Mouse (Mus musculus) lung, embryonic 16.5 days (tissue): ENCODE measurements around the gene Slc5a10. TPM values are rescaled to one million over a fixed set of nuclear protein-coding genes. Genes with fewer than 3 reads are reported as not detected.

ENCODE experiments used
- ATAC-seq: fragments of 200-750 bp; cut with Nextera tagmentation; 2 replicates; pipeline ENCODE4 v1.8.0; 2017; ENCODE audit warnings: low read depth, mild to moderate bottlenecking, moderate library complexity
- H3K27ac ChIP-seq: fragments of 300-500 bp; sonication (generic); 2 replicates; pipeline ENCODE4 v1.5.1; 2014; ENCODE audit warnings: mild to moderate bottlenecking, control low read depth, low read length
- H3K27me3 ChIP-seq: fragments of 300-500 bp; sonication (generic); 2 replicates; pipeline ENCODE4 v1.6.1; 2014; ENCODE audit warnings: low read depth, low read length, mixed read lengths; ENCODE audit not compliant: control insufficient read depth, insufficient read depth
- H3K36me3 ChIP-seq: fragments of 300-500 bp; sonication (generic); 2 replicates; pipeline ENCODE4 v1.6.1; 2014; ENCODE audit warnings: low read length; ENCODE audit not compliant: control insufficient read depth, insufficient read depth
- H3K4me1 ChIP-seq: fragments of 300-500 bp; sonication (generic); replicated peaks from 2 replicates; pipeline ENCODE4 v1.6.1; 2014; ENCODE audit warnings: low read length, mixed read lengths; ENCODE audit not compliant: control insufficient read depth, insufficient read depth
- H3K4me2 ChIP-seq: fragments of 300-500 bp; sonication (generic); 2 replicates; pipeline ENCODE4 v1.6.1; 2014; ENCODE audit warnings: low read depth, low read length, control low read depth
- H3K4me3 ChIP-seq: fragments of 300-500 bp; sonication (generic); 2 replicates; pipeline ENCODE4 v1.5.1; 2014; ENCODE audit warnings: mild to moderate bottlenecking, low read length, control low read depth
- H3K9ac ChIP-seq: fragments of 300-500 bp; sonication (generic); 2 replicates; pipeline ENCODE4 v1.6.1; 2014; ENCODE audit warnings: low read length, control low read depth
- H3K9me3 ChIP-seq: fragments of 300-500 bp; sonication (generic); 2 replicates; pipeline ENCODE4 v1.6.1; 2016; ENCODE audit warnings: low read length; ENCODE audit not compliant: control insufficient read depth
- WGBS: fragments of 180-500 bp; shearing (Covaris S2); extraction: QIAGEN DNeasy Blood & Tissue Kit; methylation state at CpG from one replicate; pipeline ENCODE4 v1.1.7; 2014; 5-methylcytosine and 5-hydroxymethylcytosine counted together
- polyA plus RNA-seq: library from polyadenylated mRNA; unstranded; fragments of >200 nt; fragmentation: Nextera tagmentation; extraction: Ambion mirVana; gene quantifications from 2 replicates; pipeline ENCODE4 v1.2.1, GENCODE M21; 2015

The Slc5a10 gene
- polyA plus RNA-seq, 1 experiment from 2014 or later = 0.08 TPM

- H3K4me1 ChIP-seq = peaks cover 3% of the 10 kb centered on the region; the same call in 1 of the 2 replicates
- 89% methylated on average over 5 of the region's 5 CpGs for WGBS
- no peak overlapping the region for H3K27ac ChIP-seq
- no peak for ATAC-seq
- no peaks in the 10 kb centered on the region for H3K36me3 ChIP-seq
- no peaks in the 10 kb centered on the region for H3K27me3 ChIP-seq
- H3K4me3 ChIP-seq = no peak overlapping the region
- H3K9me3 ChIP-seq = no peaks in the 10 kb centered on the region
- H3K4me2 ChIP-seq = no peak overlapping the region
- no peak overlapping the region for H3K9ac ChIP-seq
Observed at GRCm38 (mm10) chr11:61649163-61649580, 71.5 kb downstream of the Slc5a10 start.

GRCm38 (mm10) chr11:61648749-61649115 is 71.9 kb downstream of the Slc5a10 start:
- Histone ChIP-seq H3K4me2 (no peak overlapping the region), H3K36me3 (no peaks in the 10 kb centered on the region), H3K9ac (no peak overlapping the region), H3K4me3 (no peak overlapping the region), H3K4me1 (peaks cover 6% of the 10 kb centered on the region; the same call in 1 of the 2 replicates), H3K27ac (no peak overlapping the region), H3K27me3 (no peaks in the 10 kb centered on the region), H3K9me3 (no peaks in the 10 kb centered on the region)
- no peak for ATAC-seq
- WGBS = 73% methylated on average over 7 of the region's 7 CpGs

DNA sequence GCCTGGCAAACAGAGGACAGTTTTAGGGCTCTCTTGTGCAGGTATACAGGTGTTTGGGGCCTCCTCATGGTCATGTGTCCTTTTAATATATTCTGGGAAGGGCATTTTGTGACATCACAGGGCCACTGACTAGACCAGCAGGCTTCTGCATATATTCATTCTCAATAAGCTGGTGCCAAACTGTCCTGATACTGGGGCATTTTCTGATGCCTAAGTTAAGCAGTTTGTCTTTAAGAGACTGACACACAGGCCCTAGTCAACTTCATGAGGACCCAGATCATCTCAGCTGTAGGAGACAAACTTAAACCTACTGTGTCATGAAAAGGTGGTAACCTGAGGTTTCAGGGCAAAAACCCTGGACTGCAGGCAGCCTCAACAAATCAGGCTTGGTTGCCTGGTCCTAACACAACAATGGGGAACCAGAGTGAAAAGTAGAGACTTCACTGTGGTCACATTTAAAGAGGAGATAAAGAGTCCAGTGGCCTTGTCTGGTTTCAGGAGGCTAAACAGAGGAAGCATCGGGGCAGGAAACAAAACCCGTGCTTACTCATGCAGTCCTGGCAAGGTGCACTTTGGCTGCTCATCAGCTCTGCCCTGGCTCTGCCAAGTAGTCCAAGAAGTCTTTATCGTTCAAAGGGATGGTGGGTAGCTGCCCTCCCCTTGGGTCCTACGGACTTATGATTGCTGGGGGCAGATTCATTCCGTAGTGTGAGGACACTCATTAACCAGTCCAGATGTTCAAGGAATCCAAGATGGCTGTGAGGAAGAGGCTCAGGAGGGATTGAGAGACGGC is 72.5 kb downstream of the Slc5a10 start:
- peaks cover 8% of the 10 kb centered on the region; the same call in 1 of the 2 replicates for H3K4me1 ChIP-seq
- no peak overlapping the region for H3K4me2 ChIP-seq
- WGBS = 64% methylated on average over 6 of the region's 6 CpGs
- no peaks in the 10 kb centered on the region for H3K27me3 ChIP-seq
- no peak overlapping the region for H3K4me3 ChIP-seq
- no peak overlapping the region for H3K27ac ChIP-seq
- no peaks in the 10 kb centered on the region for H3K9me3 ChIP-seq
- H3K36me3 ChIP-seq = no peaks in the 10 kb centered on the region
- no peak overlapping the region for H3K9ac ChIP-seq
- no peak for ATAC-seq

- no peaks in the 10 kb centered on the region for H3K36me3 ChIP-seq
- H3K4me3 ChIP-seq = no peak overlapping the region
- H3K9me3 ChIP-seq = no peaks in the 10 kb centered on the region
- H3K9ac ChIP-seq = no peak overlapping the region
- H3K27ac ChIP-seq = no peak overlapping the region
- H3K4me2 ChIP-seq = no peak overlapping the region
- no peak for ATAC-seq
- no peaks in the 10 kb centered on the region for H3K27me3 ChIP-seq
- peaks cover 8% of the 10 kb centered on the region; the same call in 1 of the 2 replicates for H3K4me1 ChIP-seq
- WGBS = 66% methylated on average over 10 of the region's 10 CpGs
Observed at GRCm38 (mm10) chr11:61647110-61647910, 73.3 kb downstream of the Slc5a10 start.

DNA sequence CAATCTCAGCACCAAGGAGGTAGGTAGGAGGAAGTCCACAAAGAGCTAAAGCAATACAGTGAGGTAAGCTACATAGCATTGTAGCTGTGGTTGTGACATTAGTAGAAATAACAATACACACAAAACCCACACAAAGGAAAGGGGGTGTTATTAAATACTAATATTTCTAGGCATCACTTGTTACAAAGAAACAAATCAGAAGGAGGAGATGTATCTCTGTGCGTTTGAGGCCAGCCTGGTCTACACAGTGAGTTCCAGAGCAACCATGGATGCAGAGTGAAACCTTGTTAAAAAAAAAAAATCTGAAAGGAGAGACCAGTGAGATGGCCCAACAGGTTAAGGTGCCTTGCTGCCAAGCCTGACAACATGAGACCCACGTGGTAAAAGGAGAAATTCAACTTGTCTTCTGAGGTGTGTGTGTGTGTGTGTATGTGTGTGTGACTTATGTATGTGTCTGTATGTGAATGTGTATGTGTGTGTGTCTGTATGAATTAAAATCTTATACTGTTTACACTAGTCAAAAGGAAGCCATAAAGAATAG is 74.1 kb downstream of the Slc5a10 start:
- H3K27ac ChIP-seq = no peak overlapping the region
- no peak overlapping the region for H3K4me3 ChIP-seq
- H3K36me3 ChIP-seq = no peaks in the 10 kb centered on the region
- H3K4me1 ChIP-seq = peaks cover 8% of the 10 kb centered on the region; the same call in 1 of the 2 replicates
- no peaks in the 10 kb centered on the region for H3K27me3 ChIP-seq
- H3K9ac ChIP-seq = no peak overlapping the region
- no peaks in the 10 kb centered on the region for H3K9me3 ChIP-seq
- ATAC-seq = no peak
- no peak overlapping the region for H3K4me2 ChIP-seq
- 54% methylated on average over 2 of the region's 2 CpGs for WGBS

- no peaks in the 10 kb centered on the region for H3K27me3 ChIP-seq
- H3K27ac ChIP-seq = no peak overlapping the region
- no peak for ATAC-seq
- H3K4me3 ChIP-seq = no peak overlapping the region
- H3K9me3 ChIP-seq = no peaks in the 10 kb centered on the region
- H3K4me2 ChIP-seq = no peak overlapping the region
- no peak overlapping the region for H3K9ac ChIP-seq
- H3K36me3 ChIP-seq = no peaks in the 10 kb centered on the region
- H3K4me1 ChIP-seq = peaks cover 8% of the 10 kb centered on the region; the same call in 1 of the 2 replicates
- WGBS = 53% methylated on average over 5 of the region's 5 CpGs
Observed at GRCm38 (mm10) chr11:61645357-61645857, 75.2 kb downstream of the Slc5a10 start.

DNA sequence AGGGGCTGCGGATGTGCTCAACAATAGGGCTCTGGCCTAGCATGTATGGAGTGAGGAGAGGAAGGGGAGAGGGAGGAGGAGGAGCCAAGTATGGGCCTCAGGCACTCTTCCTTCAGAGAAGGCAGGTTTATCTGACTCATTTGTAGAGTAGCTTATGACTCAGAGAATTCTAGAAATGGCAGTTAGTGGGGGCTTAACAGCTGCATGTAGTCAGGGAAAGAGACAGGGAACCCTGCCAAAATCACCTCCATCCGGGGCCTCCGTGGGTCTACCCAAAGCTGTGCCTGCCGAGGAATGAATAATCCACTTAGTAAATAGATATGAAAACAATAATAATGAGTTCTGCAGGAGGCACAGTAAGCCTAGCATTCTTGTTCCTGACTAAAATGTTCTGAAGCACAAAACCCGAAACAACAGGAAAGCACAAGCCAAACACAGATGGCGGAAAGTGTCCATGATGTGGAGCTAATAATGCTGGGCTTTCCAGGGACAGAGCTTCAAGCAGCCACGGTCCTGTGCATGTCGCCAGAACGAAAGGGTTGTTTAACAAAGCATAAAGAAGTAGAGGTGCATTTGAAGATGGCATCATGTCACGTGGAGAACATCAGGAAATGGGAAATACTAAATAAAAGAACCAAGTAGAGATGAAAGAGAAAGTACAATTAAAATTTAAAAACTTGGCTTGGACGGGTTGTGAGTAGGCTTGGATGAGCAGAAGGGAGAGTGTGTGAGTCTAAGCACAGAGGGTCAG is 75.9 kb downstream of the Slc5a10 start:
- WGBS = 39% methylated on average over 11 of the region's 11 CpGs
- peak overlapping the region; percentile 58 for H3K27ac ChIP-seq
- H3K4me1 ChIP-seq = peaks cover 8% of the 10 kb centered on the region; the same call in 1 of the 2 replicates
- ATAC-seq = peak; percentile 57; the same call in 1 of the 2 replicates
- no peaks in the 10 kb centered on the region for H3K36me3 ChIP-seq
- H3K4me3 ChIP-seq = no peak overlapping the region
- no peaks in the 10 kb centered on the region for H3K9me3 ChIP-seq
- H3K27me3 ChIP-seq = no peaks in the 10 kb centered on the region
- H3K4me2 ChIP-seq = no peak overlapping the region
- no peak overlapping the region for H3K9ac ChIP-seq

DNA sequence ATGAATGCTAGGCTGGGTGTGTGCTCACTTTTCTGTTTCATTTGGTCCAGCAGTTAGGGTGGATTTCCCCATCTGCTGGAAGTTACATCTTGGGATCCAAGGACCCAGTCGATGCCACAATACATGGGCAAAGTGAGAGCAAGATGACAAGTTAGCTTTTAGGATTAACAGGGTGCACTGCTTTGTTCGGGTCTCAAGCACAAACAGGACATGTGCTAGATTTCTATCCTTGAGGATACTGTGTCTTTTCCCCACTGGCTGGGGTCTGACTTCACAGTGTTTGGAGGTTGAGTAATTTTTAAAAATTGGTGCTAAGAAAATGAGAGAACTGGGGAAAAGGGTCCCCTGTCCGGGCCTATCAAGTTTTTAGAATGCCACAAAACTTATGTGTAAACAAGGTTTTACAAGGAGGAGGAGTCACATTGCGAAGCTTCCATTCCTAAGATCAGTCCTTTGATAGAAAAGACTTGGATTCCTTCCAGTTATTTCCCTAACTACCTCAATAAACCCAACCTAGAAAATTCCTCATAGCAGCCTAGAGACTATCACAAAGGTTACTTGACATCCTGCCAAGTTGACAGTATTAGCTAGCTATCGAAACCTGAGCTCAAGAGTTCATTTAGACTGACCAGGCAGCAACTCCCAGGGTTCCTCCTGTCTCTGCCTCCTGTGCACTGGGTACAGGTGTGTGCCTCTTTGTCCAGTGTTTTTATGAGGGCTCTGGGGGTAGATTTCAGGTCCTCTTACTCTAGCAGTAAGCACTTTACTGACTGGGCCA is 77.3 kb downstream of the Slc5a10 start:
- Histone ChIP-seq H3K27me3 (no peaks in the 10 kb centered on the region), H3K9ac (no peak overlapping the region), H3K36me3 (no peaks in the 10 kb centered on the region), H3K4me1 (peaks cover 8% of the 10 kb centered on the region; the same call in 1 of the 2 replicates), H3K9me3 (no peaks in the 10 kb centered on the region), H3K27ac (no peak overlapping the region), H3K4me3 (no peak overlapping the region), H3K4me2 (no peak overlapping the region)
- no peak for ATAC-seq
- WGBS = 60% methylated on average over 5 of the region's 5 CpGs
